Mouse (Mus musculus) forebrain, postnatal 0 days (tissue): ENCODE results near the gene Gigyf2. TPM values are rescaled to one million over a fixed set of nuclear protein-coding genes. Genes with fewer than 3 reads are reported as not detected.

ENCODE experiments used
- ATAC-seq: fragments of 200-750 bp; cut with Nextera tagmentation; 2 replicates; pipeline ENCODE4 v1.8.0; 2017; ENCODE audit warnings: mild to moderate bottlenecking, moderate library complexity
- DNase-seq: peaks from one replicate; pipeline ENCODE4 v3.0.0-alpha.2; 2015
- H3K27ac ChIP-seq: fragments of 300-500 bp; sonication (generic); 2 replicates; pipeline ENCODE4 v1.5.1; 2014; ENCODE audit warnings: low read depth, mild to moderate bottlenecking, antibody characterized with exemption, low read length, moderate library complexity, mixed read lengths
- H3K27me3 ChIP-seq: fragments of 300-500 bp; sonication (generic); 2 replicates; pipeline ENCODE4 v1.6.1; 2014; ENCODE audit warnings: mild to moderate bottlenecking, low read length, mixed read lengths; ENCODE audit not compliant: insufficient read depth
- H3K36me3 ChIP-seq: fragments of 300-500 bp; sonication (generic); 2 replicates; pipeline ENCODE4 v1.6.1; 2014; ENCODE audit warnings: mild to moderate bottlenecking, moderate library complexity; ENCODE audit not compliant: insufficient read depth
- H3K4me1 ChIP-seq: fragments of 300-500 bp; sonication (generic); 2 replicates; pipeline ENCODE4 v1.6.1; 2014; ENCODE audit warnings: antibody characterized with exemption; ENCODE audit not compliant: insufficient read depth
- H3K4me2 ChIP-seq: fragments of 300-500 bp; sonication (generic); 2 replicates; pipeline ENCODE4 v1.6.1; 2014; ENCODE audit warnings: low read depth, mild to moderate bottlenecking, moderate library complexity
- H3K4me3 ChIP-seq: fragments of 300-500 bp; sonication (generic); 2 replicates; pipeline ENCODE4 v1.5.1; 2014; ENCODE audit warnings: low read depth, low read length, mixed read lengths
- H3K9ac ChIP-seq: fragments of 300-500 bp; sonication (generic); 2 replicates; pipeline ENCODE4 v1.6.1; 2014; ENCODE audit warnings: mild to moderate bottlenecking
- H3K9me3 ChIP-seq: fragments of 300-500 bp; sonication (generic); 2 replicates; pipeline ENCODE4 v1.6.1; 2016; ENCODE audit warnings: low read length
- CTCF ChIP-seq: sonication (generic); IDR thresholded peaks from 2 replicates; pipeline ENCODE4 v1.5.1; 2016; ENCODE audit warnings: antibody characterized with exemption, control low read depth, low read depth
- WGBS: fragments of 180-500 bp; shearing (Covaris S2); extraction: QIAGEN DNeasy Blood & Tissue Kit; methylation state at CpG from one replicate; pipeline ENCODE4 v1.1.7; 2014; 5-methylcytosine and 5-hydroxymethylcytosine counted together
- polyA plus RNA-seq: library from polyadenylated mRNA; unstranded; fragments of >200 nt; fragmentation: Nextera tagmentation; extraction: Ambion mirVana; gene quantifications from 2 replicates; pipeline ENCODE4 v1.2.1, GENCODE M21; 2015
- total RNA-seq: library from RNA; depleted of rRNA; stranded (reverse); fragments of >200 nt; gene quantifications from 2 replicates; pipeline ENCODE4 v1.2.3, GENCODE M21; 2014; rRNA removed

The Gigyf2 gene
- total and polyA plus RNA-seq, 2 experiments from 2014 or later, result 44.3 to 69.0 TPM

GRCm38 (mm10) chr1:87471914-87472313 lies 145.1 kb downstream of the Gigyf2 start:
- H3K4me3 ChIP-seq, result no peak overlapping the region
- H3K4me1 ChIP-seq, result peaks cover 7% of the 10 kb centered on the region
- ATAC-seq (no peak), DNase-seq (no peak)
- H3K4me2 ChIP-seq, result no peak overlapping the region
- H3K27me3 ChIP-seq, result no peaks in the 10 kb centered on the region
- H3K27ac ChIP-seq, result no peak overlapping the region
- no peak overlapping the region for H3K9ac ChIP-seq
- no peaks in the 10 kb centered on the region for H3K9me3 ChIP-seq
- H3K36me3 ChIP-seq, result no peaks in the 10 kb centered on the region
- 64% methylated on average over 7 of the region's 7 CpGs for WGBS
- no peak for TF ChIP-seq CTCF

GRCm38 (mm10) chr1:87472576-87472975 lies 145.8 kb downstream of the Gigyf2 start:
- DNase-seq (no peak), ATAC-seq (no peak)
- no peaks in the 10 kb centered on the region for H3K9me3 ChIP-seq
- H3K4me2 ChIP-seq, result no peak overlapping the region
- H3K9ac ChIP-seq, result no peak overlapping the region
- H3K36me3 ChIP-seq, result no peaks in the 10 kb centered on the region
- peaks cover 7% of the 10 kb centered on the region for H3K4me1 ChIP-seq
- H3K27me3 ChIP-seq, result no peaks in the 10 kb centered on the region
- no peak for TF ChIP-seq CTCF
- no peak overlapping the region for H3K4me3 ChIP-seq
- WGBS, result 87% methylated on average over 7 of the region's 7 CpGs
- H3K27ac ChIP-seq, result no peak overlapping the region

- DNase-seq (peak; percentile 37), ATAC-seq (peak; percentile 71)
- Histone ChIP-seq H3K27me3 (no peaks in the 10 kb centered on the region), H3K4me2 (peak overlapping the region; percentile 76), H3K4me3 (peak overlapping the region; percentile 30), H3K4me1 (peaks cover 7% of the 10 kb centered on the region), H3K36me3 (no peaks in the 10 kb centered on the region; the same call in 1 of the 2 replicates), H3K9ac (peak overlapping the region; percentile 42), H3K9me3 (no peaks in the 10 kb centered on the region), H3K27ac (no peak overlapping the region)
- 3% methylated on average over 37 of the region's 42 CpGs for WGBS
- no peak for TF ChIP-seq CTCF
These were observed 148.5 kb downstream of the Gigyf2 start for GRCm38 (mm10) chr1:87475076-87475895.

GRCm38 (mm10) chr1:87482546-87482945 lies 155.7 kb downstream of the Gigyf2 start:
- Histone ChIP-seq H3K9ac (no peak overlapping the region), H3K27ac (no peak overlapping the region), H3K4me2 (no peak overlapping the region), H3K4me1 (no peaks in the 10 kb centered on the region), H3K36me3 (peaks cover 3% of the 10 kb centered on the region), H3K9me3 (no peaks in the 10 kb centered on the region), H3K4me3 (no peak overlapping the region), H3K27me3 (no peaks in the 10 kb centered on the region)
- 87% methylated on average over 4 of the region's 4 CpGs for WGBS
- ATAC-seq (no peak), DNase-seq (no peak)
- TF ChIP-seq CTCF, result no peak

GRCm38 (mm10) chr1:87486386-87486785 lies 159.6 kb downstream of the Gigyf2 start:
- Histone ChIP-seq H3K4me1 (no peaks in the 10 kb centered on the region), H3K9ac (no peak overlapping the region), H3K27ac (no peak overlapping the region), H3K4me2 (no peak overlapping the region), H3K27me3 (no peaks in the 10 kb centered on the region), H3K36me3 (peaks cover 12% of the 10 kb centered on the region), H3K4me3 (no peak overlapping the region), H3K9me3 (no peaks in the 10 kb centered on the region)
- 67% methylated on average over 6 of the region's 6 CpGs for WGBS
- DNase-seq (no peak), ATAC-seq (no peak)
- TF ChIP-seq CTCF, result no peak

GRCm38 (mm10) chr1:87492285-87492684 lies 165.5 kb downstream of the Gigyf2 start:
- 93% methylated on average over 3 of the region's 3 CpGs for WGBS
- no peak for ATAC-seq

GRCm38 (mm10) chr1:87493542-87493941 lies 166.7 kb downstream of the Gigyf2 start:
- no peaks in the 10 kb centered on the region for H3K27me3 ChIP-seq
- no peak overlapping the region for H3K4me2 ChIP-seq
- TF ChIP-seq CTCF, result no peak
- DNase-seq (no peak), ATAC-seq (peak; percentile 77)
- no peak overlapping the region for H3K27ac ChIP-seq
- no peaks in the 10 kb centered on the region for H3K9me3 ChIP-seq
- H3K36me3 ChIP-seq, result 0 out of 2 replicates have a peak, but pooled peaks cover 3% of the 10 kb centered on the region
- no peak overlapping the region for H3K4me3 ChIP-seq
- H3K4me1 ChIP-seq, result no peaks in the 10 kb centered on the region
- 54% methylated on average over 4 of the region's 4 CpGs for WGBS
- H3K9ac ChIP-seq, result no peak overlapping the region

More at GRCm38 (mm10) chr1:87492285-87492684, 165.5 kb downstream of the Gigyf2 start:
- Histone ChIP-seq H3K9ac (no peak overlapping the region), H3K36me3 (peaks cover 15% of the 10 kb centered on the region), H3K9me3 (no peaks in the 10 kb centered on the region), H3K4me3 (no peak overlapping the region), H3K4me1 (no peaks in the 10 kb centered on the region), H3K4me2 (no peak overlapping the region), H3K27me3 (no peaks in the 10 kb centered on the region), H3K27ac (no peak overlapping the region)
- no peak for TF ChIP-seq CTCF
- DNase-seq, result no peak

Other genes with a start within 250 kb of the Gigyf2 start
- gene Alppl2, start 237.1 kb upstream of the Gigyf2 start, total RNA-seq, result not detected in 2 replicates
- not detected in 2 replicates for gene Alppl2, start 237.1 kb upstream of the Gigyf2 start, polyA plus RNA-seq
- not detected in 2 replicates for gene Alpi, start 225.4 kb upstream of the Gigyf2 start, total RNA-seq
- not detected in 2 replicates for gene Alpi, start 225.4 kb upstream of the Gigyf2 start, polyA plus RNA-seq
- not detected in 2 replicates for gene Akp3, start 202.0 kb upstream of the Gigyf2 start, total RNA-seq
- gene Akp3, start 202.0 kb upstream of the Gigyf2 start, polyA plus RNA-seq, result not detected in 2 replicates
- 19.1 and 36.1 TPM in 2 replicates for gene Ecel1, start 170.5 kb upstream of the Gigyf2 start, total RNA-seq
- 17.8 and 28.5 TPM in 2 replicates for gene Ecel1, start 170.5 kb upstream of the Gigyf2 start, polyA plus RNA-seq
- gene Prss56, start 143.7 kb upstream of the Gigyf2 start, total RNA-seq, result 3.1 and 4.0 TPM in 2 replicates
- gene Prss56, start 143.7 kb upstream of the Gigyf2 start, polyA plus RNA-seq, result 2.5 and 4.3 TPM in 2 replicates
- not detected in 2 replicates for gene Chrnd, start 136.4 kb upstream of the Gigyf2 start, total RNA-seq
- gene Chrnd, start 136.4 kb upstream of the Gigyf2 start, polyA plus RNA-seq, result not detected in 2 replicates
- gene Chrng, start 122.3 kb upstream of the Gigyf2 start, total RNA-seq, result not detected in 2 replicates
- gene Chrng, start 122.3 kb upstream of the Gigyf2 start, polyA plus RNA-seq, result not detected in 2 replicates
- gene Eif4e2, start 113.1 kb upstream of the Gigyf2 start, total RNA-seq, result 71.5 and 81.7 TPM in 2 replicates
- gene Eif4e2, start 113.1 kb upstream of the Gigyf2 start, polyA plus RNA-seq, result 77.6 and 87.5 TPM in 2 replicates
- gene Efhd1, start 62.6 kb upstream of the Gigyf2 start, total RNA-seq, result 1.3 TPM in 2 replicates
- 1.9 and 2.2 TPM in 2 replicates for gene Efhd1, start 62.6 kb upstream of the Gigyf2 start, polyA plus RNA-seq
- 1.9 and 4.8 TPM in 2 replicates for gene Kcnj13, start 67.7 kb downstream of the Gigyf2 start, total RNA-seq
- 17.0 and 17.5 TPM in 2 replicates for gene Kcnj13, start 67.7 kb downstream of the Gigyf2 start, polyA plus RNA-seq
- not detected in 2 replicates for gene Snorc, start 143.3 kb downstream of the Gigyf2 start, total RNA-seq
- 0.79 and 1.5 TPM in 2 replicates for gene Snorc, start 143.3 kb downstream of the Gigyf2 start, polyA plus RNA-seq
- 0.38 and 1.4 TPM in 2 replicates for gene Neu2, start 182.9 kb downstream of the Gigyf2 start, total RNA-seq
- gene Neu2, start 182.9 kb downstream of the Gigyf2 start, polyA plus RNA-seq, result 0.99 and 1.3 TPM in 2 replicates
- gene Ngef, start 246.9 kb downstream of the Gigyf2 start, total RNA-seq, result 67.2 and 85.0 TPM in 2 replicates
- gene Ngef, start 246.9 kb downstream of the Gigyf2 start, polyA plus RNA-seq, result 49.8 and 57.9 TPM in 2 replicates